Mouse (Mus musculus) CH12.LX (cell line): ENCODE data around the gene Grsf1. TPM values are rescaled to one million over a fixed set of nuclear protein-coding genes. Genes with fewer than 3 reads are reported as not detected.

Source experiments
- DNase-seq: peaks from one replicate; pipeline ENCODE4 v3.0.0-alpha.2; 2013; ENCODE audit errors: extremely low read depth
- H3K27ac ChIP-seq: 2 replicates; pipeline ENCODE4 v1.5.1; 2012; ENCODE audit warnings: low read depth, mild to moderate bottlenecking, control low read depth, moderate library complexity; ENCODE audit not compliant: insufficient read depth
- H3K27me3 ChIP-seq: replicated peaks from 2 replicates; pipeline ENCODE3; 2012; ENCODE audit warnings: inconsistent platforms
- H3K36me3 ChIP-seq, 2 experiments: replicated peaks in 1 of 2; 2 replicates each; pipeline versions ENCODE3 to v1.6.1; 2012; ENCODE audit warnings: inconsistent platforms in 1 of 2, low read length in 1 of 2, mild to moderate bottlenecking in 1 of 2, mixed read lengths in 1 of 2, moderate library complexity in 1 of 2; ENCODE audit not compliant: control insufficient read depth in 1 of 2, insufficient read depth in 1 of 2
- H3K4me1 ChIP-seq, 2 experiments: 2 replicates each; pipeline ENCODE4 v1.6.1; 2012; ENCODE audit warnings: inconsistent platforms in 1 of 2, moderate library complexity in 1 of 2; ENCODE audit not compliant: insufficient read depth in 2 of 2, control insufficient read depth in 1 of 2
- H3K4me2 ChIP-seq: 2 replicates; pipeline ENCODE4 v1.6.1; 2012; ENCODE audit warnings: low read depth, mild to moderate bottlenecking, control low read depth; ENCODE audit not compliant: poor library complexity, insufficient read depth, severe bottlenecking
- H3K4me3 ChIP-seq, 3 experiments: fragments of 150-350 bp in 1 of 3; sonication (generic) in 1 of 3; replicated peaks in 1 of 3; 2 replicates each; pipeline versions ENCODE3 to v1.5.1; 2011 to 2012; ENCODE audit warnings: low read depth in 2 of 3, low read length in 2 of 3, mild to moderate bottlenecking in 2 of 3, moderate library complexity in 2 of 3, control low read depth in 1 of 3, improper control_type of control experiment in 1 of 3, inconsistent platforms in 1 of 3, mixed read lengths in 1 of 3; ENCODE audit not compliant: poor library complexity in 1 of 3
- H3K79me2 ChIP-seq: replicated peaks from 2 replicates; pipeline ENCODE4 v1.6.1; 2012; ENCODE audit warnings: mild to moderate bottlenecking, moderate library complexity; ENCODE audit not compliant: control insufficient read depth, poor library complexity, insufficient read depth, severe bottlenecking; ENCODE audit errors: extremely low read depth
- H3K9ac ChIP-seq: 2 replicates; pipeline ENCODE4 v1.6.1; 2012; ENCODE audit warnings: low read depth, mild to moderate bottlenecking, control low read depth, moderate library complexity; ENCODE audit not compliant: insufficient read depth
- H3K9me3 ChIP-seq: replicated peaks from 2 replicates; pipeline ENCODE3; 2012; ENCODE audit warnings: low read length, inconsistent platforms, mixed read lengths
- BHLHE40 ChIP-seq: IDR thresholded peaks from 2 replicates; pipeline ENCODE4 v1.6.1; 2011; ENCODE audit warnings: mild to moderate bottlenecking, low read depth, low read length, improper control_type of control experiment
- CHD1 ChIP-seq: IDR thresholded peaks from 2 replicates; pipeline ENCODE4 v1.6.1; 2012; ENCODE audit warnings: low read depth, low read length, improper control_type of control experiment, inconsistent platforms
- CHD2 ChIP-seq: IDR thresholded peaks from 2 replicates; pipeline ENCODE4 v1.6.1; 2011; ENCODE audit warnings: low read length, improper control_type of control experiment
- EP300 ChIP-seq: IDR thresholded peaks from 2 replicates; pipeline ENCODE4 v1.6.1; 2011; ENCODE audit warnings: low read length, improper control_type of control experiment
- ETS1 ChIP-seq: conservative IDR thresholded peaks from 2 replicates; pipeline ENCODE4 v1.6.1; 2012; ENCODE audit warnings: low read depth, mild to moderate bottlenecking, inconsistent platforms, low read length, improper control_type of control experiment, moderate library complexity
- HCFC1 ChIP-seq: IDR thresholded peaks from 2 replicates; pipeline ENCODE4 v1.6.1; 2012; ENCODE audit warnings: low read depth, mild to moderate bottlenecking, inconsistent platforms, low read length, improper control_type of control experiment
- IRF4 ChIP-seq: IDR thresholded peaks from 2 replicates; pipeline ENCODE4 v1.6.1; 2014; ENCODE audit warnings: low read depth, mild to moderate bottlenecking, inconsistent platforms, low read length, improper control_type of control experiment
- KAT2A ChIP-seq: IDR thresholded peaks from 2 replicates; pipeline ENCODE4 v1.6.1; 2012; ENCODE audit warnings: low read length, improper control_type of control experiment, inconsistent platforms; ENCODE audit not compliant: insufficient replicate concordance
- MAFK ChIP-seq: IDR thresholded peaks from 2 replicates; pipeline ENCODE4 v1.6.1; 2011; ENCODE audit warnings: low read length, improper control_type of control experiment; ENCODE audit not compliant: insufficient replicate concordance
- MAZ ChIP-seq: IDR thresholded peaks from 2 replicates; pipeline ENCODE4 v1.6.1; 2012; ENCODE audit warnings: low read depth, mild to moderate bottlenecking, inconsistent platforms, low read length, improper control_type of control experiment, moderate library complexity
- NELFE ChIP-seq: IDR thresholded peaks from 2 replicates; pipeline ENCODE4 v1.6.1; 2011; ENCODE audit warnings: low read depth, low read length, improper control_type of control experiment
- NRF1 ChIP-seq: IDR thresholded peaks from 2 replicates; pipeline ENCODE4 v1.6.1; 2014; ENCODE audit warnings: low read depth, mild to moderate bottlenecking, inconsistent platforms, low read length, improper control_type of control experiment, moderate library complexity
- PAX5 ChIP-seq: IDR thresholded peaks from 2 replicates; pipeline ENCODE4 v1.6.1; 2012; ENCODE audit warnings: low read length, inconsistent platforms, mixed read lengths
- POLR2A ChIP-seq: IDR thresholded peaks from 2 replicates; pipeline ENCODE4 v1.6.1; 2011; ENCODE audit warnings: low read depth, mild to moderate bottlenecking, improper control_type of control experiment, low read length
- POLR2AphosphoS2 ChIP-seq: IDR thresholded peaks from 2 replicates; pipeline ENCODE4 v1.6.1; 2011; ENCODE audit warnings: low read depth, low read length, improper control_type of control experiment
- SIN3A ChIP-seq: IDR thresholded peaks from 2 replicates; pipeline ENCODE4 v1.6.1; 2012; ENCODE audit warnings: low read length, improper control_type of control experiment, inconsistent platforms
- SMC3 ChIP-seq: IDR thresholded peaks from 2 replicates; pipeline ENCODE4 v1.6.1; 2011; ENCODE audit warnings: low read depth, low read length, improper control_type of control experiment
- TBP ChIP-seq: conservative IDR thresholded peaks from 2 replicates; pipeline ENCODE4 v1.6.1; 2011; ENCODE audit warnings: low read depth, low read length, improper control_type of control experiment
- UBTF ChIP-seq: IDR thresholded peaks from 2 replicates; pipeline ENCODE4 v1.6.1; 2012; ENCODE audit warnings: low read depth, mild to moderate bottlenecking, inconsistent platforms, low read length, improper control_type of control experiment, moderate library complexity
- USF1 ChIP-seq: IDR thresholded peaks from 2 replicates; pipeline ENCODE4 v1.6.1; 2014; ENCODE audit warnings: low read depth, mild to moderate bottlenecking, inconsistent platforms, low read length, improper control_type of control experiment
- USF2 ChIP-seq: conservative IDR thresholded peaks from 2 replicates; pipeline ENCODE4 v1.6.1; 2011; ENCODE audit warnings: low read depth, low read length, improper control_type of control experiment
- ZKSCAN1 ChIP-seq: IDR thresholded peaks from 2 replicates; pipeline ENCODE4 v1.6.1; 2012; ENCODE audit warnings: low read depth, inconsistent platforms, low read length, improper control_type of control experiment, borderline replicate concordance
- dilution Hi-C: fragments of 300-500 bp; cut with MboI; formaldehyde crosslinking; loops from 2 replicates; pipeline ENCODE4 v1.14.3; 2020; ENCODE audit warnings: low sequenced_read_pairs; ENCODE audit not compliant: extremely low pct_unique_long_range_greater_than_20kb, extremely low pct_ligation_motif_present
- in situ Hi-C: fragments of 300-500 bp; cut with MboI; formaldehyde crosslinking; loops from 3 replicates; pipeline ENCODE4 v1.14.3; 2019; ENCODE audit warnings: low sequenced_read_pairs, low pct_ligation_motif_present, low pct_unique_long_range_greater_than_20kb, mixed read lengths
- polyA plus RNA-seq: library from polyadenylated mRNA; unstranded; fragments of >175 nt; gene quantifications from 2 replicates; pipeline ENCODE4 v1.2.1, GENCODE M21; 2012; ENCODE audit warnings: low read depth; ENCODE audit not compliant: insufficient read length
- total RNA-seq, 2 experiments: library from RNA; depleted of rRNA; stranded (reverse); fragments of 300-350 nt in 1 of 2; fragments of >200 nt in 1 of 2; gene quantifications; 2 replicates each; pipeline ENCODE4 v1.2.3; 2012 to 2014

Grsf1 gene
- total and polyA plus RNA-seq, 3 experiments: 56.8 to 109 (median 100) TPM

DNA sequence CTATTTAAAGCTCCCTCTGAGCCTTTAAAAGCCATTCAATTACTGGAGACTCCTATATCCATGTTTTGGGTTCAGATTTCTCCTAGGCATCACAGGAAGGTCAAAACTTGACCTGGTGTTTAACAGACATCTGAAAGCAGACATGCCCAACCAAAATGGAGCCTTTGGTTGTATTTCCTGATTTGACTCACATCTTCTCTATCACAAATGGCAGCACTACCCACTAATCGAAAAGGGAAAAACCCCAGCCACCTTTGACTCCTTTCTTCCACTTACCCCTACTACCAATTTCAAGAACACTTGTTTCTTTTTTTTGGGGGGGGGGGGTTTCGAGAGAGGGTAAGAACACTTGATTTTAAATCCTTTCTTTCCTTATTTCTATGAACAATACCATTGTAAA lies 41.0 kb upstream of the Grsf1 start (continued):
- TF ChIP-seq KAT2A: no peak
- no peak for TF ChIP-seq POLR2A
- no peak for TF ChIP-seq USF2
- peak; percentile 94 for TF ChIP-seq EP300
- no peak for TF ChIP-seq UBTF

DNA sequence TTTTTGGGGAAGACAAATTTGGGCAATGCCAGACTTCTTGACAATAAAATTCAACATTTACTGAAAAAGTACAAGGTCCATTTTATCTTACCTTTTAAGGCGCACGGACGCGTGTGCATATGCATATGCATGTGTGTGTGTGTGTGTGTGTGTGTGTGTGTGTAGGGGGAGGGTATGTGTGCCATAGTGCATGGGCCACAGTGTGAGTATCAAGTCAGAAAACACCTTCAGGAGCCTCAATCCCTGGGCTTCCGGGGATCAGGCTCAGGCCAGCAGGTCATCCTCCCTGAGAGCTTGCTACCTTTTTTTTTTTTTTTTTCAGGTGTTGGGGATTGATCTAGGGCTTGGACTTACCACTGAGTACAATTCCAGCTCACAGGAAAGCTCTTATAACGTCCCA lies 36.4 kb upstream of the Grsf1 start:
- Histone ChIP-seq H3K27me3 (no peaks in the 10 kb centered on the region), H3K4me2 (no peak overlapping the region), H3K9me3 (peaks cover 3% of the 10 kb centered on the region), H3K27ac (no peak overlapping the region), H3K4me1 (peaks cover 2 to 18% of the 10 kb centered on the region in 2 experiments; a peak in 3 of 4 replicates), H3K9ac (no peak overlapping the region), H3K79me2 (no peaks in the 10 kb centered on the region), H3K4me3 (no peak overlapping the region), H3K36me3 (no peaks in the 10 kb centered on the region)
- in situ Hi-C loops: no loop called here
- DNase-seq: no peak
- dilution Hi-C loops: no loop called here
- TF ChIP-seq IRF4: no peak
- TF ChIP-seq CHD1: no peak
- no peak for TF ChIP-seq SMC3
- TF ChIP-seq, all 38 proteins: peak for 0

DNA sequence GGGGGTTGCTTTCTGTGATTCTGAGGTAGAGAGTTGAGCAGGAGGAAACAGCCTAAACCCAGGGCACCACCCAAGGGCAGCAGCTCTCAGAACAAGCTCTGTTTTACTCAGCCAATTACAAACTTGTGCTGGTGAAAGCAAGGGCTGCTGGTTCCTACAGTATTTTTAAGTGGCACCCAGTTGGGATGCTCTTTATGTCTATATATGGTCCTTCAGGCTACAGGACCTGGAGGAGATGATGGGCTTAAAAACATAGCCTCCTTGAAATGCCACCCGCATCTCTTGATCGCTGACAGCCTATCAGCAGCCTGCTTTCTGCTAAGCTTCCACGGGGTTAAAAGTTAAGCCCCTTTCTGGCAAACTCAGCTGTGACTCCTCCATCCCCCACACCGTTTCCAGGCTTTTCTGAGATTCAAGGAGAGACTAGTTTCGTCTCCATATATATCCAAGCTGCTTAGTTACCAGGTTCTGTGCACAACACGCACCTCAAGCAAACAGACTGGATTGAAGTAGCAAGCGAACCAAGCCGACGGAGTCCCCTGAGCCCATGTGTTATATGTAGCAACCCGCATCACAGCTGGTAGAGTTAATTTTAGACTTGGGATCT lies 35.8 kb upstream of the Grsf1 start:
- peaks cover 2 to 12% of the 10 kb centered on the region in 2 experiments; a peak in 3 of 4 replicates for H3K4me1 ChIP-seq
- in situ Hi-C loops: no loop called here
- dilution Hi-C loops: no loop called here
- H3K27me3 ChIP-seq: no peaks in the 10 kb centered on the region
- H3K27ac ChIP-seq: no peak overlapping the region
- no peak overlapping the region for H3K9ac ChIP-seq
- no peak for TF ChIP-seq ZKSCAN1
- no peak for TF ChIP-seq PAX5
- TF ChIP-seq UBTF: no peak
- TF ChIP-seq CHD2: no peak
- TF ChIP-seq NRF1: no peak
- no peak for TF ChIP-seq BHLHE40
- no peak for TF ChIP-seq MAZ
- TF ChIP-seq NELFE: no peak
- no peak for TF ChIP-seq IRF4
- TF ChIP-seq MAFK: no peak
- TF ChIP-seq TBP: no peak
- TF ChIP-seq SMC3: no peak
- TF ChIP-seq HCFC1: no peak
- no peak for TF ChIP-seq ETS1
- TF ChIP-seq SIN3A: no peak
- no peak for TF ChIP-seq POLR2AphosphoS2
- no peak for TF ChIP-seq USF1
- TF ChIP-seq POLR2A: no peak
- H3K36me3 ChIP-seq: no peaks in the 10 kb centered on the region
- no peak overlapping the region for H3K4me3 ChIP-seq
- DNase-seq: no peak
- no peaks in the 10 kb centered on the region for H3K79me2 ChIP-seq
- H3K9me3 ChIP-seq: peaks cover 3% of the 10 kb centered on the region
- no peak overlapping the region for H3K4me2 ChIP-seq
